Mouse (Mus musculus): ENCODE data around the gene Stoml2.
"Not testable (repeated sequence)": the region's sequence is repeated elsewhere in the genome, so short reads cannot be mapped to it uniquely, and the experiment has no call there.

The Stoml2 gene

DNA sequence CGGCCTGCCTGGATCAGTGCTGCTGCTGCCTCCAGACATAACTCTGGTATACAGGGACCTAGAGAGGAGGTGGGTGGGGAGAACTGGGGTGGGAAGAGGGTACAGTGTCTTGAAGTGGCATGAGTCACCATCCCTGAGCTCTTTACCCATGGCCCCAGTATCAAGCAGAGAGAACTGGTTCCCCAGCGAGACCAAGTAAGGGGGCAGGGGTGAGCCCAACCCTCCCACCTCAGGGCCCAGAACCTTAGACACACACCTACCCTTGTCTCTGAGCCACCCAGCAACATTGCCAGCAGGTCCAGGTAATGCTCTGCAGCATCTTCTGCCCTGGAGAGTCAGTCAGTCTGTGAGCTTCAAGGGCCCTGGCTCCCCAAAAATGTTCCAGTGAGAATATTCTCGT lies 26.6 kb downstream of the Stoml2 start:
- DNase-seq (ENCODE audit: low spot score in 2 of 2), result no peak

- no peak for DNase-seq (ENCODE audit: low spot score in 2 of 2)
These were observed 28.6 kb downstream of the Stoml2 start for GRCm38 (mm10) chr4:43002756-43003439.

DNA sequence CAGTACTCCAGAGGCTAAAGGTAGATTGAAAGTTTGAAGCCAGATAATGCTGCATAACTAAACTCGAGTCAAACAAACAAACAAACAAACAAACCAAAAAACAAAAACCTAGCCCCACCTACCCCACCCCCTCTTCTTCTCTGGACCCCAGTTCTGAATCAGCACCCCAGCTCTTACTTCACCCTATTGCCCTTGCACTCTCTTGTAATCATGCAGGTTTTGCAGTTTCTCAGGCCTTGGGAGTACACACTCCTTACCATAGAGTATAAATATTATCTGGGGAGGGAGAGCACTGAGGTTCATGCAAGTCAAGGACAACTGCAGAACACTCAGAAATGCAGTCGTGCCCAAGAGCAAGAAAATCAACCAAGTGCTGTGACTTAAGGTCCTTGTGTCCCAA lies 30.2 kb downstream of the Stoml2 start:
- DNase-seq (ENCODE audit: low spot score in 2 of 2), result no peak

DNA sequence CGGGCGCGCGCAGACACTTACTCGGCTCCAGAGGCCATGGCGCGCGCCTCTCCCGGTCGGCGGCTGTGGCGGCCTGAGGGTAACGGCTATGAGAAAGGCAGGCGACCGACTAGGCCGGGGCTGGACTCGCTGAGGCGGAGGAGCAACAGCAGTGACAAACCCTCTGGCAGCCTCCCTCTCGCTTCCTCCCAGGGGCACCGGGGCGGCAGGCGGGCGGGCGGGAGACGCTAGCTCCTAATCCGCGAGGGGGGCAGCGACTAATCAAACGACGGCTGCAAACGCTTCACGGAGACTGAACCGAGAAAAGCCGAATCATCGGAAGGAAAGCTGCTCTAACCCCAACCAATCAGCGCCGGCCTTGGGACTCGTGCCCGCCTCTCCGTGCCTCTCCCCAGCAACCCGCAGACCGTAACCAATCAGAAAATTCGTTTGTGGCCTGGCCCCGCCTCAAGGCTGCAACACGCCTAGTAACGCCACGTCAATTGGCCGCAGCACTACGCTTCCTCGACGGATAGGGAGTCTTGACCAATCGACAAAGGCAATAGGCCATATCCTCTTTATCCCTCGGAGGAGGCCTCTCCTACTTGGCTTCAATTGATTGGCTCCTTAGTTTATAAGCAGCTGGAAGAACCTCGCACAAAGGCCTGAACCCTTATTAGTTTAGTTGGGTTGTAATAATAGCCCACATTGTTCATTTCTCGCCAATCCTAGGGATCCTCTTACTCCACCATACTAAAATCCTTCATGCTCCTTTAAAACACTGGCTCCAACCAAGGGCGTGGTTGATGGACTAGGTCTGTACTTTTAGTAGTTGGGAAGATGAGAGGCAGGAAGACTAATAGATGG lies 31.1 kb downstream of the Stoml2 start, which contains the start of gene Vcp:
Vcp (minus strand) TSS at position 367 of the 846 bp plus-strand sequence.
- DNase-seq (ENCODE audit: low spot score in 2 of 2), result peak; percentile 99

DNA sequence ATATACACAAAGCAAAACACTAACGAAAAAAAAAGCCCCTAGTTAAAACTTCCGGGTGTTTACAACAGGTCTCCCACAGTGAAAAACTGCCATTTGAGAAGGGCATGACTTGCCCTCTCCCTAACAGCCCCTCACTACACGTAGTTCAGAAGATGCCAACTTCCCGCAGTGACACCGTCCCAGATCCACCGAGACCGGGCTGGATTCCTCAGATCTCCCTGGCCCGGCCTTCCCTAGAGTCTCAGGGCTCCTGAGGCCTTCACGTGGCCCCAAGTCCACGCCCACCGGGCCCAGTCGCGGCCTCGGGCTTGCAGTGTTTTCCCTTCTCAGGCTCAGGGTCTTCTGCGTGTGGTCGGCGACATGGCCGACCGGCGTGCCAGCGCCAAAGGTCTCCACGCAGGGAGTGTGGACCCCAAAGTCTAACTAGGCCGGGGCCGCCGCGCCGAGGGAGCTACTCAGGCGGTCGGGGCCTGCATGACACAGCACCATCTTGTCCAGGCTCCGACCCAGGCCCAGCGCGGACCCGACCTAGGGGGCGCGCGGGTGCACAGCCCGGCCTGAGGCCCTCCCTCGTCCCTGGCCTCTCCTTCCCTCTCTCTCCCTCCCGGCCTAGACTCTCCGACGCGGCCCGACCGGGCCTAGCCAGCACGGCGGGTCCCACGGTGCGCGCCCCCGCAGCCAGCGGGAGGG lies 31.9 kb downstream of the Stoml2 start:
- peak; percentile 67 to 72 for DNase-seq (ENCODE audit: low spot score in 2 of 2)

DNA sequence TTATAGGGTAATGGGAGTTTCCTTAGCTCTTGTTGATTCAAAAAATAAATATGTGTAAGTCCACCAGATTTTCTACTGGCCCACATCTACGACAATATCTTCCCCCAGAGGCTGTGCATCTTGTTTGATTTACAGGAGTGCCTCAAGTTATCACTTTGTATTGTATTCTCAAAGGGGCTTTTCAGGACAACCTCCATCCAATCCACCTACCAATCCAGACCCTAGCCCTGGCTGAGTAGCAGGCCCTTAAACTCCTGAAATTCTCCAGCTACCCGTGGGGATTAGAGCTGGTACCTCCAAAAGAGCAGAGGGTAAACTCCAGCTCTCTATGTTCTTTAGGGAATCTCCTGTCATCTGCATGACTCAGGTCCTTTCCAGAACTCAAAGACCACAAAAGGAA lies 33.5 kb downstream of the Stoml2 start:
- no peak for DNase-seq (ENCODE audit: low spot score in 2 of 2)

GRCm38 (mm10) chr4:42988296-42988695 lies 43.2 kb downstream of the Stoml2 start:
- no peak for DNase-seq (ENCODE audit: low spot score in 2 of 2)

DNA sequence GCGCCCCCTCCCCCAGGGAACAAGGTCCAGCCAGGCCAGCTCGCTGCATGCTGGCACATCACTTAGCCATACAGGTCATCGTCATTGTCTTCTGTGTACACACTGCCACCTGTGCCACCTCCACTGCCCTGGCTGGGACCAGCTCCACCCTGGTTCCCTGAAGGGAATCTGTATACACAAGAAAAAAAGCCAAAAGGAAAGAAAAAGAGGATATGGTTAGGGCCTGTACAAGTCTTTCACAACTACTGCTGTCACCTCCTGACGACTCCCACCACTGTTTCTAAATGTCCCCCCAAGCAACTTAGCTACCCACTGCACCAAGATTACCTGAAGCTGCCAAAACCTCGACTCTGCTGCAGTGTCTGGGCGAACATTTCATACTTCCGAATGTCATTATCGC lies 51.0 kb downstream of the Stoml2 start:
- DNase-seq (ENCODE audit: low spot score in 2 of 2), result not testable (repeated sequence)

GRCm38 (mm10) chr4:42978062-42978461 lies 53.4 kb downstream of the Stoml2 start:
- no peak for DNase-seq (ENCODE audit: low spot score in 2 of 2)
